Mouse (Mus musculus): ENCODE data around the gene Atoh8. TPM values are rescaled to one million over a fixed set of nuclear protein-coding genes. Genes with fewer than 3 reads are reported as not detected.
A peak's percentile ranks its signal among the peaks of the same experiment; 100 is the strongest.

Gene Atoh8
- polyA plus RNA-seq, 1 experiment from 2014 or later: 14.5 TPM

- Histone ChIP-seq H3K4me2 (ENCODE audit: low read depth, low read length) (no peak overlapping the region), H3K27me3 (ENCODE audit: control insufficient read depth, insufficient read depth, low read length) (no peaks in the 10 kb centered on the region), H3K36me3 (ENCODE audit: control insufficient read depth, insufficient read depth) (no peaks in the 10 kb centered on the region), H3K9me3 (replicated peaks; ENCODE audit: control insufficient read depth, low read length) (no peaks in the 10 kb centered on the region), H3K9ac (ENCODE audit: low read length) (no peak overlapping the region), H3K4me1 (ENCODE audit: control insufficient read depth, insufficient read depth, low read length) (peaks cover 36% of the 10 kb centered on the region), H3K27ac (ENCODE audit: low read length) (no peak overlapping the region), H3K4me3 (ENCODE audit: low read length) (no peak overlapping the region)
- 70% methylated on average over 15 of the region's 15 CpGs for WGBS
- ATAC-seq (replicated peaks; ENCODE audit: extremely low read depth, insufficient read depth, low FRiP score): no peak
Observed at GRCm38 (mm10) chr6:72248150-72248914, 13.0 kb upstream of the Atoh8 start.

DNA sequence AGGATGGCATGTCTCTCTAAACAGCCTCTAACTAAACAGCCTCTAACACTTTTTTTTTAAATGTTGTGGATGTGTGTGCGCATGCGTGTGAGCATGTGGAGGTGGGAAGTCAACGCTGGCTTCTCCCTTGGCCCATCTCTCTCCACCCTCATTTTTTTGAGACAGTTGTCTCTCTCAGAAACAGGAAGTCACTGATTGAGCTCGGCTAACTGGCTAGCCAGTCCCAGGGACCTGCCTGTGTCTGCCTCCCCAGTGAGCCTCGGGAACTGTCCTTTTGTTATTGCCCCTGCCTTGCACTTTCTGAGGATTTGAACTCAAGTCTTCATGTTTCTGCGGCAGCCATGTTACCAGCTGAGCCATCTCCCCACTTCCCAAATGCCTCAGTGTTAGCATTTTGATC is 10.9 kb upstream of the Atoh8 start:
- Histone ChIP-seq H3K9ac (ENCODE audit: low read length) (no peak overlapping the region), H3K4me1 (ENCODE audit: control insufficient read depth, insufficient read depth, low read length) (peaks cover 51% of the 10 kb centered on the region), H3K36me3 (ENCODE audit: control insufficient read depth, insufficient read depth) (no peaks in the 10 kb centered on the region), H3K4me3 (ENCODE audit: low read length) (no peak overlapping the region), H3K9me3 (replicated peaks; ENCODE audit: control insufficient read depth, low read length) (no peaks in the 10 kb centered on the region), H3K27ac (ENCODE audit: low read length) (no peak overlapping the region), H3K27me3 (ENCODE audit: control insufficient read depth, insufficient read depth, low read length) (no peaks in the 10 kb centered on the region), H3K4me2 (ENCODE audit: low read depth, low read length) (no peak overlapping the region)
- ATAC-seq (replicated peaks; ENCODE audit: extremely low read depth, insufficient read depth, low FRiP score): no peak
- 72% methylated on average over 6 of the region's 6 CpGs for whole genome bisulfite sequencing

- ATAC-seq (replicated peaks; ENCODE audit: extremely low read depth, insufficient read depth, low FRiP score): no peak; the same call in 1 of the 2 replicates
- peak overlapping the region; percentile 35 for H3K4me2 ChIP-seq (ENCODE audit: low read depth, low read length)
- WGBS: 41% methylated on average over 20 of the region's 20 CpGs
Observed at GRCm38 (mm10) chr6:72244569-72245285, 9.3 kb upstream of the Atoh8 start.

GRCm38 (mm10) chr6:72244144-72244549 is 8.8 kb upstream of the Atoh8 start:
- 9% methylated on average over 9 of the region's 9 CpGs for WGBS
- peak; percentile 84 for ATAC-seq (replicated peaks; ENCODE audit: extremely low read depth, insufficient read depth, low FRiP score)
- H3K36me3 ChIP-seq (ENCODE audit: control insufficient read depth, insufficient read depth): no peaks in the 10 kb centered on the region
- peak overlapping the region; percentile 57; the same call in 1 of the 2 replicates for H3K9ac ChIP-seq (ENCODE audit: low read length)
- peaks cover 54% of the 10 kb centered on the region for H3K4me1 ChIP-seq (ENCODE audit: control insufficient read depth, insufficient read depth, low read length)
- no peak overlapping the region for H3K4me3 ChIP-seq (ENCODE audit: low read length)
- H3K27ac ChIP-seq (ENCODE audit: low read length): peak overlapping the region; percentile 98
- no peaks in the 10 kb centered on the region for H3K27me3 ChIP-seq (ENCODE audit: control insufficient read depth, insufficient read depth, low read length)
- H3K9me3 ChIP-seq (replicated peaks; ENCODE audit: control insufficient read depth, low read length): no peaks in the 10 kb centered on the region
- H3K4me2 ChIP-seq (ENCODE audit: low read depth, low read length): peak overlapping the region; percentile 35

More at GRCm38 (mm10) chr6:72244569-72245285, 9.3 kb upstream of the Atoh8 start:
- H3K36me3 ChIP-seq (ENCODE audit: control insufficient read depth, insufficient read depth): no peaks in the 10 kb centered on the region
- peak overlapping the region; percentile 98 for H3K27ac ChIP-seq (ENCODE audit: low read length)
- H3K27me3 ChIP-seq (ENCODE audit: control insufficient read depth, insufficient read depth, low read length): no peaks in the 10 kb centered on the region
- no peak overlapping the region for H3K4me3 ChIP-seq (ENCODE audit: low read length)
- peaks cover 54% of the 10 kb centered on the region for H3K4me1 ChIP-seq (ENCODE audit: control insufficient read depth, insufficient read depth, low read length)
- H3K9ac ChIP-seq (ENCODE audit: low read length): peak overlapping the region; percentile 51
- no peaks in the 10 kb centered on the region for H3K9me3 ChIP-seq (replicated peaks; ENCODE audit: control insufficient read depth, low read length)

- H3K4me3 ChIP-seq (ENCODE audit: low read length): no peak overlapping the region
- peak overlapping the region; percentile 31 for H3K9ac ChIP-seq (ENCODE audit: low read length)
- H3K9me3 ChIP-seq (replicated peaks; ENCODE audit: control insufficient read depth, low read length): no peaks in the 10 kb centered on the region
- H3K36me3 ChIP-seq (ENCODE audit: control insufficient read depth, insufficient read depth): no peaks in the 10 kb centered on the region
- ATAC-seq (replicated peaks; ENCODE audit: extremely low read depth, insufficient read depth, low FRiP score): no peak
- peaks cover 64% of the 10 kb centered on the region for H3K4me1 ChIP-seq (ENCODE audit: control insufficient read depth, insufficient read depth, low read length)
- H3K27ac ChIP-seq (ENCODE audit: low read length): peak overlapping the region; percentile 98; the same call in 1 of the 2 replicates
- WGBS: 78% methylated on average over 13 of the region's 13 CpGs
- H3K27me3 ChIP-seq (ENCODE audit: control insufficient read depth, insufficient read depth, low read length): no peaks in the 10 kb centered on the region
- no peak overlapping the region for H3K4me2 ChIP-seq (ENCODE audit: low read depth, low read length)
Observed at GRCm38 (mm10) chr6:72242532-72243320, 7.3 kb upstream of the Atoh8 start.

- H3K9me3 ChIP-seq (replicated peaks; ENCODE audit: control insufficient read depth, low read length): no peaks in the 10 kb centered on the region
- H3K36me3 ChIP-seq (ENCODE audit: control insufficient read depth, insufficient read depth): no peaks in the 10 kb centered on the region
- no peak overlapping the region for H3K4me3 ChIP-seq (ENCODE audit: low read length)
- no peak overlapping the region for H3K4me2 ChIP-seq (ENCODE audit: low read depth, low read length)
- WGBS: 20% methylated on average over 8 of the region's 8 CpGs
- peaks cover 64% of the 10 kb centered on the region for H3K4me1 ChIP-seq (ENCODE audit: control insufficient read depth, insufficient read depth, low read length)
- no peak; the same call in 1 of the 2 replicates for ATAC-seq (replicated peaks; ENCODE audit: extremely low read depth, insufficient read depth, low FRiP score)
- peak overlapping the region; percentile 3 for H3K27ac ChIP-seq (ENCODE audit: low read length)
- H3K27me3 ChIP-seq (ENCODE audit: control insufficient read depth, insufficient read depth, low read length): no peaks in the 10 kb centered on the region
- H3K9ac ChIP-seq (ENCODE audit: low read length): no peak overlapping the region
Observed at GRCm38 (mm10) chr6:72241843-72242154, 6.4 kb upstream of the Atoh8 start.

GRCm38 (mm10) chr6:72241133-72241842 is 5.9 kb upstream of the Atoh8 start:
- H3K27ac ChIP-seq (ENCODE audit: low read length): peak overlapping the region; percentile 3
- 0 out of 2 replicates have a peak overlapping the region, but pooled peaks have one; percentile 6 for H3K9ac ChIP-seq (ENCODE audit: low read length)
- H3K36me3 ChIP-seq (ENCODE audit: control insufficient read depth, insufficient read depth): no peaks in the 10 kb centered on the region
- H3K9me3 ChIP-seq (replicated peaks; ENCODE audit: control insufficient read depth, low read length): no peaks in the 10 kb centered on the region
- ATAC-seq (replicated peaks; ENCODE audit: extremely low read depth, insufficient read depth, low FRiP score): peak; percentile 30; the same call in 1 of the 2 replicates
- H3K4me2 ChIP-seq (ENCODE audit: low read depth, low read length): no peak overlapping the region
- no peak overlapping the region for H3K4me3 ChIP-seq (ENCODE audit: low read length)
- no peaks in the 10 kb centered on the region for H3K27me3 ChIP-seq (ENCODE audit: control insufficient read depth, insufficient read depth, low read length)
- H3K4me1 ChIP-seq (ENCODE audit: control insufficient read depth, insufficient read depth, low read length): peaks cover 63% of the 10 kb centered on the region
- WGBS: 20% methylated on average over 8 of the region's 8 CpGs

GRCm38 (mm10) chr6:72240042-72240441 is 4.7 kb upstream of the Atoh8 start:
- H3K4me1 ChIP-seq (ENCODE audit: control insufficient read depth, insufficient read depth, low read length): peaks cover 54% of the 10 kb centered on the region
- no peak overlapping the region for H3K4me2 ChIP-seq (ENCODE audit: low read depth, low read length)
- H3K9ac ChIP-seq (ENCODE audit: low read length): no peak overlapping the region
- no peaks in the 10 kb centered on the region for H3K9me3 ChIP-seq (replicated peaks; ENCODE audit: control insufficient read depth, low read length)
- no peaks in the 10 kb centered on the region for H3K36me3 ChIP-seq (ENCODE audit: control insufficient read depth, insufficient read depth)
- ATAC-seq (replicated peaks; ENCODE audit: extremely low read depth, insufficient read depth, low FRiP score): no peak
- WGBS: 69% methylated on average over 2 of the region's 2 CpGs
- H3K27ac ChIP-seq (ENCODE audit: low read length): no peak overlapping the region
- H3K27me3 ChIP-seq (ENCODE audit: control insufficient read depth, insufficient read depth, low read length): no peaks in the 10 kb centered on the region
- H3K4me3 ChIP-seq (ENCODE audit: low read length): no peak overlapping the region

Data from heart, embryonic 16.5 days (tissue).